Mouse (Mus musculus) hindbrain, embryonic 11.5 days (tissue): Measurements from ENCODE around the gene Vcam1. TPM values are rescaled to one million over a fixed set of nuclear protein-coding genes. Genes with fewer than 3 reads are reported as not detected.
A peak's percentile ranks its signal among the peaks of the same experiment; 100 is the strongest.

Experiments
- ATAC-seq: fragments of 200-750 bp; cut with Nextera tagmentation; 2 replicates; pipeline ENCODE4 v1.8.0; 2017; ENCODE audit warnings: mild to moderate bottlenecking, moderate TSS enrichment, moderate library complexity; ENCODE audit not compliant: low FRiP score
- DNase-seq: peaks from one replicate; pipeline ENCODE4 v3.0.0-alpha.2; 2015; ENCODE audit warnings: low spot score
- H3K27ac ChIP-seq: fragments of 300-500 bp; sonication (generic); 2 replicates; pipeline ENCODE4 v1.5.1; 2014; ENCODE audit warnings: mild to moderate bottlenecking, low read depth, low read length
- H3K27me3 ChIP-seq: fragments of 300-500 bp; sonication (generic); 2 replicates; pipeline ENCODE4 v1.6.1; 2014; ENCODE audit warnings: mild to moderate bottlenecking, low read length, moderate library complexity, mixed read lengths; ENCODE audit not compliant: control insufficient read depth, insufficient read depth
- H3K36me3 ChIP-seq: fragments of 300-500 bp; sonication (generic); 2 replicates; pipeline ENCODE4 v1.6.1; 2014; ENCODE audit warnings: mild to moderate bottlenecking, low read length, moderate library complexity, mixed read lengths; ENCODE audit not compliant: control insufficient read depth, insufficient read depth
- H3K4me1 ChIP-seq: fragments of 300-500 bp; sonication (generic); replicated peaks from 2 replicates; pipeline ENCODE4 v1.6.1; 2014; ENCODE audit warnings: low read length, mixed read lengths; ENCODE audit not compliant: control insufficient read depth, insufficient read depth
- H3K4me2 ChIP-seq: fragments of 300-500 bp; sonication (generic); replicated peaks from 2 replicates; pipeline ENCODE4 v1.6.1; 2014; ENCODE audit warnings: mild to moderate bottlenecking, low read depth, low read length
- H3K4me3 ChIP-seq: fragments of 300-500 bp; sonication (generic); 2 replicates; pipeline ENCODE4 v1.5.1; 2014; ENCODE audit warnings: low read depth, low read length
- H3K9ac ChIP-seq: fragments of 300-500 bp; sonication (generic); 2 replicates; pipeline ENCODE4 v1.6.1; 2014; ENCODE audit warnings: low read depth, low read length
- H3K9me3 ChIP-seq: fragments of 300-500 bp; sonication (generic); 2 replicates; pipeline ENCODE4 v1.6.1; 2016; ENCODE audit warnings: low read length; ENCODE audit not compliant: control insufficient read depth
- whole genome bisulfite sequencing: fragments of 180-500 bp; shearing (Covaris S2); extraction: QIAGEN DNeasy Blood & Tissue Kit; methylation state at CpG from one replicate; pipeline ENCODE4 v1.1.7; 2014; 5-methylcytosine and 5-hydroxymethylcytosine counted together
- polyA plus RNA-seq: library from polyadenylated mRNA; unstranded; fragments of >200 nt; fragmentation: Nextera tagmentation; extraction: Ambion mirVana; gene quantifications from 2 replicates; pipeline ENCODE4 v1.2.1, GENCODE M21; 2014

Vcam1 gene
- polyA plus RNA-seq, 1 experiment from 2014 or later = 76.3 TPM

GRCm38 (mm10) chr3:116129841-116130595 is 530 bp upstream of the Vcam1 start:
- Histone ChIP-seq H3K36me3 (no peaks in the 10 kb centered on the region), H3K27me3 (no peaks in the 10 kb centered on the region), H3K9ac (no peak overlapping the region), H3K4me3 (no peak overlapping the region), H3K27ac (no peak overlapping the region), H3K9me3 (no peaks in the 10 kb centered on the region), H3K4me2 (no peak overlapping the region), H3K4me1 (no peaks in the 10 kb centered on the region)
- DNase-seq (no peak), ATAC-seq (no peak)
- 47% methylated on average over 4 of the region's 4 CpGs for WGBS

GRCm38 (mm10) chr3:116128311-116129204 is 930 bp downstream of the Vcam1 start:
- no peaks in the 10 kb centered on the region for H3K4me1 ChIP-seq

GRCm38 (mm10) chr3:116127836-116128235 is 1.7 kb downstream of the Vcam1 start:
- no peak for ATAC-seq
- Histone ChIP-seq H3K27ac (no peak overlapping the region), H3K9ac (peak overlapping the region; percentile 45; the same call in 1 of the 2 replicates), H3K9me3 (no peaks in the 10 kb centered on the region), H3K36me3 (no peaks in the 10 kb centered on the region), H3K4me1 (no peaks in the 10 kb centered on the region), H3K4me3 (peak overlapping the region; percentile 34), H3K4me2 (peak overlapping the region; percentile 38), H3K27me3 (no peaks in the 10 kb centered on the region)
- WGBS = 67% methylated on average over 3 of the region's 3 CpGs
- no peak for DNase-seq

More at GRCm38 (mm10) chr3:116128311-116129204, 930 bp downstream of the Vcam1 start:
- H3K9ac ChIP-seq = peak overlapping the region; percentile 45
- DNase-seq (peak; percentile 34), ATAC-seq (no peak)
- no peaks in the 10 kb centered on the region for H3K9me3 ChIP-seq
- peak overlapping the region; percentile 38 for H3K4me2 ChIP-seq
- no peaks in the 10 kb centered on the region for H3K36me3 ChIP-seq
- H3K4me3 ChIP-seq = peak overlapping the region; percentile 34
- peak overlapping the region; percentile 58 for H3K27ac ChIP-seq
- WGBS = 54% methylated on average over 18 of the region's 18 CpGs
- H3K27me3 ChIP-seq = no peaks in the 10 kb centered on the region

GRCm38 (mm10) chr3:116127281-116127680 is 2.2 kb downstream of the Vcam1 start:
- DNase-seq (peak; percentile 45), ATAC-seq (no peak)
- Histone ChIP-seq H3K36me3 (no peaks in the 10 kb centered on the region), H3K9me3 (no peaks in the 10 kb centered on the region), H3K4me2 (peak overlapping the region; percentile 22; the same call in 1 of the 2 replicates), H3K9ac (no peak overlapping the region), H3K27ac (no peak overlapping the region), H3K4me1 (no peaks in the 10 kb centered on the region), H3K27me3 (no peaks in the 10 kb centered on the region), H3K4me3 (peak overlapping the region; percentile 2; the same call in 1 of the 2 replicates)
- 45% methylated on average over 2 of the region's 2 CpGs for WGBS

- 38% methylated on average over 7 of the region's 7 CpGs for WGBS
- peak; percentile 81 for ATAC-seq
- Histone ChIP-seq H3K9me3 (no peaks in the 10 kb centered on the region), H3K4me2 (peak overlapping the region; percentile 22), H3K36me3 (no peaks in the 10 kb centered on the region), H3K27me3 (no peaks in the 10 kb centered on the region), H3K4me1 (no peaks in the 10 kb centered on the region), H3K27ac (peak overlapping the region; percentile 33; the same call in 1 of the 2 replicates), H3K9ac (no peak overlapping the region; the same call in 1 of the 2 replicates), H3K4me3 (peak overlapping the region; percentile 2)
- DNase-seq = peak; percentile 37
These were observed 2.8 kb downstream of the Vcam1 start for GRCm38 (mm10) chr3:116126508-116127190.

- WGBS = 33% methylated on average over 4 of the region's 4 CpGs
- ATAC-seq (peak; percentile 37), DNase-seq (peak; percentile 31)
- no peak overlapping the region for H3K9ac ChIP-seq
- no peaks in the 10 kb centered on the region for H3K27me3 ChIP-seq
- no peaks in the 10 kb centered on the region for H3K36me3 ChIP-seq
- H3K9me3 ChIP-seq = no peaks in the 10 kb centered on the region
- no peak overlapping the region for H3K27ac ChIP-seq
- 0 out of 2 replicates have a peak overlapping the region, but pooled peaks have one; percentile 14 for H3K4me2 ChIP-seq
- H3K4me1 ChIP-seq = no peaks in the 10 kb centered on the region
- H3K4me3 ChIP-seq = 0 out of 2 replicates have a peak overlapping the region, but pooled peaks have one; percentile 8
These were observed 3.4 kb downstream of the Vcam1 start for GRCm38 (mm10) chr3:116126070-116126469.

- H3K36me3 ChIP-seq = no peaks in the 10 kb centered on the region
- no peak overlapping the region for H3K9ac ChIP-seq
- ATAC-seq (no peak), DNase-seq (no peak)
- no peaks in the 10 kb centered on the region for H3K9me3 ChIP-seq
- no peaks in the 10 kb centered on the region for H3K4me1 ChIP-seq
- H3K4me2 ChIP-seq = no peak overlapping the region
- H3K27ac ChIP-seq = no peak overlapping the region
- H3K27me3 ChIP-seq = no peaks in the 10 kb centered on the region
- H3K4me3 ChIP-seq = no peak overlapping the region
- WGBS = 97% methylated on average over 3 of the region's 3 CpGs
These were observed 5.7 kb downstream of the Vcam1 start for GRCm38 (mm10) chr3:116123827-116124226.

GRCm38 (mm10) chr3:116122696-116123095 is 6.8 kb downstream of the Vcam1 start:
- no peaks in the 10 kb centered on the region for H3K9me3 ChIP-seq
- no peaks in the 10 kb centered on the region for H3K36me3 ChIP-seq
- WGBS = 91% methylated on average over 4 of the region's 4 CpGs
- no peak for ATAC-seq
- H3K9ac ChIP-seq = no peak overlapping the region
- no peaks in the 10 kb centered on the region for H3K4me1 ChIP-seq
- H3K27ac ChIP-seq = no peak overlapping the region
- no peak overlapping the region for H3K4me3 ChIP-seq
- no peak for DNase-seq
- H3K4me2 ChIP-seq = no peak overlapping the region
- H3K27me3 ChIP-seq = no peaks in the 10 kb centered on the region
